Mouse (Mus musculus) adrenal gland (tissue): Measurements from ENCODE around the gene Resf1.
"Not testable (repeated sequence)": the region's sequence is repeated elsewhere in the genome, so short reads cannot be mapped to it uniquely, and the experiment has no call there.

Experiments
- intact Hi-C: fragments of 180-260 bp; cut with DNase I; formaldehyde crosslinking; loops from one replicate; pipeline ENCODE4 v1.15.1; 2025
- long read RNA-seq, 2 experiments: library from polyadenylated mRNA; unstranded; transcript quantifications; one replicate each; pipeline ENCODE4 v2.0.0; 2020; ENCODE audit warnings: borderline replicate concordance in 1 of 2; ENCODE audit not compliant: insufficient replicate concordance in 1 of 2

The Resf1 gene
- long read RNA-seq, experiment 1, full-length matches to known transcripts, result 3 of 9 reads
- long read RNA-seq, experiment 1, partial matches to known transcripts, result 3 of 9 reads
- long read RNA-seq, experiment 1, other reads (novel, unspliced or antisense), result 3 of 9 reads
- long read RNA-seq, experiment 2, full-length matches to known transcripts, result 9 of 32 reads
- long read RNA-seq, experiment 2, partial matches to known transcripts, result 9 of 32 reads
- long read RNA-seq, experiment 2, other reads (novel, unspliced or antisense), result 14 of 32 reads

DNA sequence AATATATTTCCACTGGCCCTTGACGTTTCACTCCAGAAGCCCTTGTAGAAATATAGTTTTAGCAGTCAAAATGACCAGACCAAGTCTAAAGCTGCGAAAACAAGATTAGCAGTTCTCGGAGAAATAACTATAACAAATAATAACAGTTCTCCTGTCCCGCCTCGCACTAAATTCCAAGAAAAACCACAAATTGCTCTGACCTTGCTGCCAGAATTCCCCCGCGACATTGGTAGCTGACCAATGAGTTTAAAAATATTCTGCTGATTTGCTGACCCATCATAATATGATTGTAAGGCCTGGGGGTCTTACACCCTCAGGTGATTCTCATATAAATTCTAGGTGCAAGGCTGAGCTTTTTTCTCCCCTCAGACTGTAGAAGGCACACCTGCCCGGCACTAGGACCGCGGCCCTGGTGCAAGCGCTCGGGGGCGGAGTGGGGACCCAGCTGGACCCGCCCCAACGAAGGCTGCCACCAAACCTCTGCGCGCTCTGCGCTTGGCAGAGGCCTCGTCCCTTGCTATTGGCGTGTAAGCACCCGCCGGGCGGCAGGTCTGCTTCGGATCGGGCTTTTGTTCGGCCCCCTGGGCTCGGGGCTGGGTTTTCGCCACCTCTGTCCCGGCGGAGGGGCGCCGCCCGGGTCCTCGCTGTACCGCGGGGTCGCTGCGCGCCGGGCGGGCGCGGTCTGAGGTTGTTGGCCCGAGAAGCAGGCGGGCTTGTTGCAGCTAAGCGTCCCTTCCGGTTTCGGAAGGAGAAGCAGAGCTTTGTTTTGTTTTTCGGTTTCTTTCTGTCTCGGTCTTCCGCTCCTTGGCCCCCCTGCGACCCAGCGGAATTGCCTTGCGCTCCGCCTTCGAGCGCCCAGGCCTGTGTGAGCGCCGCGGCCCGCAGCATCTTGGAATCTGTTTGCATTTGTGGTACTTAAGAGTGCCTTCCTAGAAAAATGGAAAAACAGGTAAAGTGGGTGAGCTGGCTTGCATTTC, at the start of gene Resf1:
TSS of gene Resf1 (plus strand) at position 459 of the 977 bp plus-strand sequence.
- intact Hi-C loops, result loop anchor here (5.0 kb wide), 1 partner anchor 117 kb away; no protein-coding TSS in a partner anchor

DNA sequence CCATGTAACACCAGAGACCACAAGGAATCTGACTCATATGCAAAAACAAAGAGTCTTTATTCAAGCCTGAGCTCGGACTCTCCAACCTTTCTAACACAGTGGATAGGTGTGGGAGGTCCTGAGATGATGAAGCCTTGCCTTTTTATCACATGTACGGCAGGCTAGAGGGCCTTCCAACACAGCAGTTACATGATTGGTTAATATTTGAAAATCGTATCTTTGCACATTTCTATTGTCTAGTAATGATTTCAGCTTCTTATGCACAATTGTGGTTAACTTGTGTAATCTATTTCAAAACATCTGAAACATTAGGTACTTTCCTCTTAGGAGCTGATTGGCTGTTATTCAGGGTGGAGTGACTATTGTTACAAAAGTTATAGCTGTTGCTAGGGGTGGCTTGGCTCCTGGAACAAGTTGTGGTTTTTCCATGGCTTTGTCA, 48.4 kb upstream of the Resf1 start:
- intact Hi-C loops, result no loop called here

- intact Hi-C loops, result no loop called here
Observed at GRCm38 (mm10) chr6:149267951-149268350, 41.3 kb upstream of the Resf1 start.

- intact Hi-C loops, result no loop called here
Observed at GRCm38 (mm10) chr6:149278248-149278731, 30.9 kb upstream of the Resf1 start.

DNA sequence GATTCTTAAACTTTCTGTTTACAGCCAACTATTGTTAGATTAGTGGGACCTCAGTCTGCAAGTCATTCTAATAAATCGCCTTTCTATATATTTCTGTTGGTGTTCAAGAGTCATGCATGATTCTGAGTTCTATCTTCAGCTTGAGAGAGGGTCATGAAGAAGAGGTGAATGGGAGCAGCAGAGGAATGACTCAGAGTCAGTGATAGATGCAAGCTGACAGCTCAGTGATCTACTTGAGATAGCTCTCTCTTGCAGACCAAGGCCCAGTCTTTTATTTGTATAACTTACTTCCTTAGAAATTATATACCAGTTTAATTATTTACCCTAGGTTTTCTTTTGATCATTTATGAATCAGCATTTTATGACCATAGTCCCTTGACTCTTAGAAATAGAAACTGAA, 30.3 kb upstream of the Resf1 start:
- intact Hi-C loops, result no loop called here

DNA sequence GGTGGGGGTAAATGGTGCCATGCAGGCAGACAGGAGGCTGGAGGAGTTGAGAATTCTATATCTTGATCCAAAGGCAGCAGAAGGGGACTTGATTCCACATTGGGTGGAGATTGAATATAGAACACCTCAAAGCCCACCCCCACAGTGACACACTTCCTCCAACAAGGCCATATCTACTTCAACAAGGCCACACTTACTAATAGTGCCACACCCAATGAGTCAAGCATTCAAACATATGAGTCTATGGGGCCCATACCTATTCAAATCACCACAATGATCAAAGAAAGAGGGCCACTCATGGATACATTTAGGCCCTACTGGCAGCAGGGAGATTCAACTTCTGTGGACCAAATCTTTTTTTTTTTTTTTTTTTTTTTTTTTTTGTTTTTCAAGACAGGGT, 28.7 kb upstream of the Resf1 start:
- intact Hi-C loops, result no loop called here

- intact Hi-C loops, result not testable (repeated sequence)
Observed at GRCm38 (mm10) chr6:149288190-149288589, 21.0 kb upstream of the Resf1 start.

DNA sequence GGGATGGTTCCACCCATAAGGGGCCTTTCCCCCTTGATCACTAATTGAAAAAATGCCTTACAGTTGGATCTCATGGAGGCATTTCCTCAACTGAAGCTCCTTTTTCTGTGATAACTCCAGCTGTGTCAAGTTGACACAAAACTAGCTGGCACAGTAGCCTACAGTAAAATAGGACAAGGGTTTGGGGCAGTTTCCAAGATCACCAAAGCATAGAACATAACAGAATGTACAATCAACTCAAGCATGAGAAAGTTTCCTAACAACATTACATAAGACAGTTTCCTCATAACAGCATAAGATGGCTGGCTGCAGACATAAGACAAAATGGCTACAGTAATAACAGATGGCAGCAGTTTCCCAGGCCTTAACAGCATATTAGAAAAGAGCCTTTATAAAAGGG, 6.0 kb upstream of the Resf1 start:
- intact Hi-C loops, result not testable (repeated sequence)

DNA sequence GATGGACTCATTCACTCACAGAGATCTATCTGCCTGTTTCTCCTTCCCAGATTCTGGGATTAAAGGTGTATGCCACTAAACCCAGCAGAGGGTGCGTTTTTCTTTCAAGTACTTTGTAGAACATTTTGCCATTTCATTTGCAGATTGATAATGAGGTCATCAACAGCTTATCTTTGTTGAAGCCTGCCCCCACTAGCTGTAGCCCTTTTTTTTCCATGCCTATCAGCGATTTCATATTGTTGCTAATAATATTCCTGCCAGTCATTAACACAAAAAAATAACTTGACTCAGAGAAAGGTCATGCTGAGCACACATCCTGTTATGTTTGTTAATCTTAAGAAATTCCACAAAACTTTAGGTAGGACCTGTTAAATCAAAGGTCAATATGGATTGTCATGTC, 2.1 kb upstream of the Resf1 start:
- intact Hi-C loops, result loop anchor here (5.0 kb wide), 1 partner anchor 115 kb away; no protein-coding TSS in a partner anchor

DNA sequence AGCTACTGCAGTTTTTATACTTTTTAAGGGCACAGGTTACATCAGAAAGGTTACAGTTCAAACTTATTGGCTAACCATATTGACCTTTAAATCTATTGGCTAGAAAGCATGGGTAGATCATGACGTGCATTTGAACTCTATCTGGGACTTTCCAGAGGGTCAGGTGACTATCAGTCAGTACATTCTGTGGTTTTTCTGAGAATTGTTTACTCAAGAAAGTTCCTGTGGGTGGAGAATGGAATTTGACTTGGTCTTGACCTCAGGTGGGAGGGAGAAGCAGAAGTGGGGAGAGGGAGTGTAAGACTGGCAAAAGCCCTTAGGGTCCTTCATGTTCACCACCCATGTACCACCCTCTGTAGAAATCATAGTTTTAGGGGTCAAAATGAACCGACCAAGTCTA, 1.4 kb upstream of the Resf1 start:
- intact Hi-C loops, result loop anchor here (5.0 kb wide), 1 partner anchor 116 kb away; no protein-coding TSS in a partner anchor

GRCm38 (mm10) chr6:149310226-149310625, 1.0 kb downstream of the Resf1 start:
- intact Hi-C loops, result loop anchor here (10.0 kb wide), 1 partner anchor 175 kb away; the partner anchor contains the start of genes Etfbkmt and Gm10203

- intact Hi-C loops, result loop anchor here (10.0 kb wide), 1 partner anchor 176 kb away; the partner anchor contains the start of genes Etfbkmt and Gm10203
Observed at GRCm38 (mm10) chr6:149311044-149311443, 1.8 kb downstream of the Resf1 start.

DNA sequence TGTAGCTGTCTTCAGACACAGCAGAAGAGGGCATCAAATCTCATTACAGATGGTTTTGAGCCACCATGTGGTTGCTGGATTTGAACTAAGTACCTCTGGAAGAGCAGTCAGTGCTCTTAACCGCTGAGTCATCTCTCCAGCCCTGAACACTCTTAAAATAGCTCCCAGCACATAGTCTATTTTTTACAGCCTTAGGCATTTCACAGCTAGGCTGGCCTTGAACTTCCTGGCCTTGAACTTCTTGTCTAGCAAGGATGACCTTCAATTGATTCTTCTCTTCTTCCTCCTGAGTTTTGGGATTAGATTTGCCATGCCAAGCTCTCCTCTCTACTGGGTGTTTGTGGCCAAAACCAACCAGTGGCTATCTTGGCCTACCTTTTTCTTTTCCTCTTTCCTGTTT, 2.6 kb downstream of the Resf1 start:
- intact Hi-C loops, result loop anchor here (10.0 kb wide), 1 partner anchor 177 kb away; the partner anchor contains the start of genes Etfbkmt and Gm10203

DNA sequence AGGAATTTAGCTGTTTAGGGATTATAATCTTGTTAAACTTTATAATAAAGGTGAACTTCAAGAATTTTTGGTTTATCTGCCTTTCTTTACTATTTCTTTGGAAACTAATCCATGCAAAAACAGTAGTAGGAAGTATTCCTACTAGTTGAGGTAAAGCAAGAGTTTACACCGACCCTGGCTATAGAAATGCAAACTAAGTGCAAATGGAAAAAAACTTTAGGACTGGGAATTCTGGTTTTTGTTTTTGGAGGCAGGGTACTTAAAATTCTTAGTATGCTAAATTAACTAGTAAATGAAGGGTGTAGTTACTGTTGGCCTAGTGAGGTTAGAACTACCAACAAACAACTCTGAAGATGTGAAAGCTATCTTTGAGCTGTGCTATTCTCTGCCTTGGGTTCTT, 3.0 kb downstream of the Resf1 start:
- intact Hi-C loops, result loop anchor here (10.0 kb wide), 1 partner anchor 177 kb away; the partner anchor contains the start of genes Etfbkmt and Gm10203

GRCm38 (mm10) chr6:149314918-149315317, 5.7 kb downstream of the Resf1 start:
- intact Hi-C loops, result loop anchor here (10.0 kb wide), 1 partner anchor 180 kb away; the partner anchor contains the start of genes Etfbkmt and Gm10203

DNA sequence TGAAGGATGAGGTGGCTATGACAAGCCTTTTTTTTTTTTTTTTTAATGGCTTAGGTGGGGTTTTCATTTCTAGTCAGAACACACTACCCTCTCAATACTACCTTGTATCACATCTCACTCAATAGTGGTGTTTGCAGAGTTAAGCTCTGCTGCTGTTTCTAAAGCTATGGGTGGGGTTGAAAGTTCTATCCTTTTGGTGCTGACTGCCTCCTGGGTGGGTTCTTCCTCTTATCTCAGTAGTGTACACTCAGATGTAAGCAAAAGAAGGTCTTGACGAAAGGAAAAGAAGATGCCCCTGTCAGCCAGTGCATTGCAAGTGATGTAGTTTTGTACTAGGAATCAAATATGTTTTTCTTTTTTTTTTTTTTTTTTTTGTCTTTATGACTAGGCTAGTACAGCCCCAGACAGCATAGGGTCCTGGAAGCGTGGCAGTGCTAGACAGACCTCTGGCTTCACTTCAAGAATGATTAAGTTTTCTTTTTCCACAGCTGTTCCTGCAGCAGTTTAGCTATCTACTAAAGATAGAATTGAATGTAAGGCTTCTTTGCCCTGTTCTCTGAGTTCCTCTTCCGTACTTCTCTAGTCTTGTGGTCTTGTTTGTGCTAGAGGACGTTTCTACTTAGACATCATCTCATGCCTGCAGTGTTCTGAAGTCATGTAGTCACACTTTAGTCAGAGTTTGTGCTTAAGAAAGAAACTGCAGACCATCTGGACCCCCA, 14.5 kb downstream of the Resf1 start:
- intact Hi-C loops, result no loop called here

- intact Hi-C loops, result no loop called here
Observed at GRCm38 (mm10) chr6:149324242-149324633, 15.0 kb downstream of the Resf1 start.

DNA sequence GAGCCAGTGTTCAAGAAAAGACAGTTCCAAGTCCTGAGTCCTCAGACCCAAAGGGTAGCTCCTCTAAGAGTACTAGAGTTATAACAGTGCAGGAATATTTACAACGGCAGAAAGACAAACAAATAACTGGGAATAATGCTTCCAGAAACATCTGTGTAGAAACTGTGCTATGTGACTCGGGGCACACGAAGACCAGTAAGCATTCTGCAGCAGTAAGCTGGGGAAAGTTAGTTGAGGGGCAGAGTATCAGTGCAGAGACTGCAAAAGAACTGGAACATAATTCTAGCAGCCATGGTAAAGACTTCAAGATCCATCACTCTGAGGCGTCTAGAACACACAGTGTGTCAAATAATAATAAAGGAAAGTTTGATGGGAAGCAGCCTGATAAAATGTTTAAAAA, 19.9 kb downstream of the Resf1 start:
- intact Hi-C loops, result no loop called here

- intact Hi-C loops, result no loop called here
Observed at GRCm38 (mm10) chr6:149330332-149330731, 21.1 kb downstream of the Resf1 start.

GRCm38 (mm10) chr6:149333036-149333435, 23.8 kb downstream of the Resf1 start:
- intact Hi-C loops, result no loop called here

DNA sequence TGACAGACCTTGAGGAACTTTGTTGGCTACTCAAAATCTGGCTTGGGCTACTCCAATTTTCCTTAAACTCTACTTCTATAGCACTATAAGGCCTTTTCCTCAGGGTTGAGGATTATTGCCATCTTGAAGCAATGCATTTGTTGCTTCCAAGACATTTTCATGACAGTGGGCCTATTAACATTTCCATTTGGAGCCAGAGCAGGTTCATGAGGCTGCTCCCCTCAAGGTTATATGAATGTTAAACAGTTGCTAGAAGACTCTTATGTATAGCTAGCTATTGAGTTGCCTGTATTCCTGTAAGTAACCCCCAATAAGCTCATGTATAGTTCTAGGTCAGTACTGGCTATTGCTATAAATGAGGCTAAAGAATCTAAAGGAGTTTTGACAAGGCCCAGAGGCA, 28.8 kb downstream of the Resf1 start:
- intact Hi-C loops, result no loop called here
